Mouse (Mus musculus) heart, adult 2 months (tissue): ENCODE measurements around the gene Cib4.

Source experiments
- CTCF ChIP-seq: fragments of 200-600 bp; IDR thresholded peaks from 2 replicates; pipeline ENCODE4 v1.8.1; 2022; ENCODE audit warnings: antibody characterized with exemption, mild to moderate bottlenecking, moderate library complexity
- EP300 ChIP-seq: fragments of 200-500 bp; IDR thresholded peaks from 2 replicates; pipeline ENCODE4 v1.6.1; 2011; ENCODE audit warnings: low read depth, low read length, control low read depth; ENCODE audit not compliant: insufficient read depth

GRCm38 (mm10) chr5:30553936-30554335 is 8.3 kb upstream of the Cib4 start:
- TF ChIP-seq CTCF (no peak), EP300 (no peak)
